Mouse (Mus musculus) embryonic facial prominence, embryonic 10.5 days (tissue): ENCODE measurements around the gene Fsd1l. TPM values are rescaled to one million over a fixed set of nuclear protein-coding genes. Genes with fewer than 3 reads are reported as not detected.
"Not testable (repeated sequence)": the region's sequence is repeated elsewhere in the genome, so short reads cannot be mapped to it uniquely, and the experiment has no call there.

Experiments used
- DNase-seq: peaks from one replicate; pipeline ENCODE4 v3.0.0-alpha.2; 2017; ENCODE audit warnings: low spot score
- H3K27ac ChIP-seq: fragments of 300-500 bp; sonication (generic); replicated peaks from 2 replicates; pipeline ENCODE4 v1.5.1; 2016; ENCODE audit warnings: mild to moderate bottlenecking
- H3K27me3 ChIP-seq: fragments of 300-500 bp; sonication (generic); replicated peaks from 2 replicates; pipeline ENCODE4 v1.6.1; 2016; ENCODE audit warnings: low read depth, mild to moderate bottlenecking; ENCODE audit not compliant: poor library complexity, severe bottlenecking
- H3K36me3 ChIP-seq: fragments of 300-500 bp; sonication (generic); replicated peaks from 2 replicates; pipeline ENCODE4 v1.6.1; 2016; ENCODE audit warnings: mild to moderate bottlenecking, moderate library complexity
- H3K4me1 ChIP-seq: fragments of 300-500 bp; sonication (generic); 2 replicates; pipeline ENCODE4 v1.6.1; 2016
- H3K4me3 ChIP-seq: fragments of 300-500 bp; sonication (generic); 2 replicates; pipeline ENCODE4 v1.5.1; 2016; ENCODE audit warnings: mild to moderate bottlenecking, moderate library complexity
- H3K9me3 ChIP-seq: fragments of 300-500 bp; sonication (generic); 2 replicates; pipeline ENCODE4 v1.6.1; 2016; ENCODE audit warnings: mild to moderate bottlenecking
- WGBS: fragments of 180-500 bp; shearing (Covaris S2); methylation state at CpG from one replicate; pipeline ENCODE4 v1.1.7; 2016; 5-methylcytosine and 5-hydroxymethylcytosine counted together
- polyA plus RNA-seq: library from polyadenylated mRNA; unstranded; fragments of >200 nt; fragmentation: Nextera tagmentation; extraction: Ambion mirVana; gene quantifications from 2 replicates; pipeline ENCODE4 v1.2.1, GENCODE M21; 2016

Gene Fsd1l
- polyA plus RNA-seq, 1 experiment from 2014 or later: 19.2 TPM

- peak overlapping the region; percentile 91 for H3K27ac ChIP-seq
- peaks cover 11% of the 10 kb centered on the region for H3K4me1 ChIP-seq
- 5% methylated on average over 58 of the region's 58 CpGs for WGBS
- H3K36me3 ChIP-seq: peaks cover 8% of the 10 kb centered on the region
- H3K27me3 ChIP-seq: no peaks in the 10 kb centered on the region
- peak overlapping the region; percentile 86 for H3K4me3 ChIP-seq
- peak; percentile 93 for DNase-seq
- no peaks in the 10 kb centered on the region for H3K9me3 ChIP-seq
These were observed 83.0 kb downstream of the Fsd1l start for GRCm38 (mm10) chr4:53714051-53714814.

GRCm38 (mm10) chr4:53715977-53716376 lies 84.7 kb downstream of the Fsd1l start:
- H3K27ac ChIP-seq: no peak overlapping the region
- H3K36me3 ChIP-seq: peaks cover 14% of the 10 kb centered on the region
- no peaks in the 10 kb centered on the region for H3K9me3 ChIP-seq
- no peak overlapping the region for H3K4me3 ChIP-seq
- H3K4me1 ChIP-seq: peaks cover 11% of the 10 kb centered on the region
- no peak for DNase-seq
- H3K27me3 ChIP-seq: no peaks in the 10 kb centered on the region

GRCm38 (mm10) chr4:53717546-53717945 lies 86.3 kb downstream of the Fsd1l start:
- no peak overlapping the region for H3K4me3 ChIP-seq
- no peaks in the 10 kb centered on the region for H3K9me3 ChIP-seq
- no peak for DNase-seq
- H3K36me3 ChIP-seq: peaks cover 21% of the 10 kb centered on the region
- H3K4me1 ChIP-seq: peaks cover 11% of the 10 kb centered on the region
- WGBS: 87% methylated on average over 4 of the region's 4 CpGs
- H3K27ac ChIP-seq: no peak overlapping the region
- H3K27me3 ChIP-seq: no peaks in the 10 kb centered on the region

- H3K4me1 ChIP-seq: peaks cover 11% of the 10 kb centered on the region
- peaks cover 21% of the 10 kb centered on the region for H3K36me3 ChIP-seq
- H3K9me3 ChIP-seq: no peaks in the 10 kb centered on the region
- WGBS: 87% methylated on average over 5 of the region's 5 CpGs
- no peak for DNase-seq
- no peaks in the 10 kb centered on the region for H3K27me3 ChIP-seq
- H3K4me3 ChIP-seq: no peak overlapping the region
- no peak overlapping the region for H3K27ac ChIP-seq
These were observed 87.0 kb downstream of the Fsd1l start for GRCm38 (mm10) chr4:53718261-53718660.

- DNase-seq: no peak
- no peak overlapping the region for H3K27ac ChIP-seq
- H3K4me1 ChIP-seq: no peaks in the 10 kb centered on the region
- H3K36me3 ChIP-seq: peaks cover 48% of the 10 kb centered on the region
- WGBS: 92% methylated on average over 4 of the region's 4 CpGs
- no peaks in the 10 kb centered on the region for H3K9me3 ChIP-seq
- no peak overlapping the region for H3K4me3 ChIP-seq
- H3K27me3 ChIP-seq: no peaks in the 10 kb centered on the region
These were observed 91.2 kb downstream of the Fsd1l start for GRCm38 (mm10) chr4:53722506-53722905.

- WGBS: 96% methylated on average over 2 of the region's 2 CpGs
- not testable (repeated sequence) for H3K27ac ChIP-seq, H3K4me1 ChIP-seq, H3K27me3 ChIP-seq, DNase-seq, H3K9me3 ChIP-seq, H3K4me3 ChIP-seq
- peaks cover 65% of the 10 kb centered on the region for H3K36me3 ChIP-seq
These were observed 94.8 kb downstream of the Fsd1l start for GRCm38 (mm10) chr4:53726100-53726499.

GRCm38 (mm10) chr4:53728121-53728520 lies 96.8 kb downstream of the Fsd1l start:
- H3K9me3 ChIP-seq: no peaks in the 10 kb centered on the region
- H3K27me3 ChIP-seq: no peaks in the 10 kb centered on the region
- no peak for DNase-seq
- H3K4me1 ChIP-seq: no peaks in the 10 kb centered on the region
- no peak overlapping the region for H3K4me3 ChIP-seq
- 92% methylated on average over 1 of the region's 1 CpGs for WGBS
- peaks cover 79% of the 10 kb centered on the region for H3K36me3 ChIP-seq
- H3K27ac ChIP-seq: no peak overlapping the region

GRCm38 (mm10) chr4:53738956-53739616 lies 107.8 kb downstream of the Fsd1l start:
- Histone ChIP-seq H3K9me3 (no peaks in the 10 kb centered on the region), H3K4me3 (no peak overlapping the region), H3K27me3 (no peaks in the 10 kb centered on the region), H3K36me3 (peaks cover 74% of the 10 kb centered on the region), H3K4me1 (no peaks in the 10 kb centered on the region), H3K27ac (no peak overlapping the region)
- 49% methylated on average over 6 of the region's 6 CpGs for WGBS
- no peak for DNase-seq

GRCm38 (mm10) chr4:53749831-53750230 lies 118.6 kb downstream of the Fsd1l start:
- H3K9me3 ChIP-seq: no peaks in the 10 kb centered on the region
- H3K27ac ChIP-seq: no peak overlapping the region
- H3K36me3 ChIP-seq: peaks cover 43% of the 10 kb centered on the region
- H3K27me3 ChIP-seq: no peaks in the 10 kb centered on the region
- H3K4me3 ChIP-seq: no peak overlapping the region
- H3K4me1 ChIP-seq: no peaks in the 10 kb centered on the region
- DNase-seq: no peak

GRCm38 (mm10) chr4:53750391-53751120 lies 119.3 kb downstream of the Fsd1l start:
- Histone ChIP-seq H3K9me3 (no peaks in the 10 kb centered on the region), H3K27me3 (no peaks in the 10 kb centered on the region), H3K4me3 (no peak overlapping the region), H3K36me3 (peaks cover 46% of the 10 kb centered on the region), H3K27ac (no peak overlapping the region), H3K4me1 (no peaks in the 10 kb centered on the region)
- WGBS: 81% methylated on average over 16 of the region's 16 CpGs
- DNase-seq: no peak
